Mouse (Mus musculus): ENCODE results near the gene Gm10577. TPM values are rescaled to one million over a fixed set of nuclear protein-coding genes. Genes with fewer than 3 reads are reported as not detected.

Gm10577 gene
- total RNA-seq, 2 experiments from 2014 or later: not detected

- DNase-seq: no peak
Observed at GRCm38 (mm10) chr4:100994442-100995255, 25.8 kb downstream of the Gm10577 start.

DNA sequence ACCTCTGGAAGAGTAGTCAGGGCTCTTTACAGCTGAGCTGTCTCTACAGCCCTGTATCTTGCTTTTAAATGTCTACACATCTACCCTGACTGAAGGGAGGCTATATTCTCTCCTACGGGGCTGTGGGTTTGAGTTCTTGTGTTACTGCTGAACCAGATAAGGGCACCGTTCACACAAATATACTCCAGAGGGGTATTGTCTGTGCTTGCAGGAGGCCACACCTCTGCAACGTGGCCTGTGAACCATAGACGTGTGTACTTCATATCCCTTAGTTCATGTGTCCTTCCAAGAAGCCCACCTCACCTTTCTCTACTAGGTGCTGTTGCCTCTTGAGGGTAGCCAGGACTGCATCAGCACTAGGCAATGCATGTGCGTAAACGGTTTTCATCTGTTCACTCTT lies 28.4 kb downstream of the Gm10577 start:
- DNase-seq: no peak

DNA sequence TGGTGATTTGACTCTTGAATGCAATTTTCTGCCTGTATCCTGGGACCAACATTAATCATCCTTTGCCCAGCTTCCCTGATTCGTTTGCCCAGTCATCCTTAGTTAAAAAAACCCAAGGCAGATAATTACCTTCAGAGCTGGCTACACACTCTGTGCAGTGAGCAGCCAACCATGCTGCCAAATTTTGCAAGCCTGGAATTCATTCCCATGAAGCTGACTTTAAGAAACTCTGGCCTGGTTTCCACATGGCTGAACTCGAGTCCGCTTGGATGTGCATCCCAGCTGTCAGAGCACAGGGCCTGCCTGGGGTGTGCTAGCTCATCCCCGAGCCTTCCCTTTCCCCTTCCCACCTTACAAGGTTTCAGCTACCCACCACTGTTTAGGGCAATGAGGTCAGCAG lies 29.5 kb downstream of the Gm10577 start:
- DNase-seq: peak in 1 of 2 experiments; percentile 3

DNA sequence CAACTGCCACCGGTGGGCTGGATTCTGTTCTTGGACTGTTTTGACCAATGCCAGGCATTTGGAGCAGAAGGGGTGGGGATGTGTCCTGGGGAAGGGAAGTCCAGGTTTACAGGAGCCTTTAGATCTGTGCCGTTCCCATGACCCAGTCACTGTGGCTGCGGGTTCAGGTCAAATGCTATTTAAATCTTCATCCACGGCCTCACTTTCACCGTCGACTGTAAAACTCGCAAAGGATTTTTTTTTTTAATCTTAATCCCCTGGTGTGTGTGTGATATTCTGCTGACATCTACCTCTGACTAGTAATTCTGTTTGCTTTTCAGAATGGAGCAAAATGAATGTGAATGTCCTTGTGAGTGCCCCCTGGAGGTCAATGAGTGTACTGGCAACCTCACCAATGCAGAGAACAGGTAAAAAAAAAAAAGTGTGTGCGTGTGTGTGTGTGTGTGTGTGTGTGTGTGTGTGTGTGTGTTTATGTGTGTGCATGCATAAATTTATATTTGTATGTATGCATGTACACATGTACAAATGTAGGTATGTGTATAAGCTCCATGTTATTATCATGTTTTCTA lies 32.2 kb downstream of the Gm10577 start:
- peak; percentile 10 to 42 for DNase-seq

GRCm38 (mm10) chr4:100987187-100987586 lies 33.3 kb downstream of the Gm10577 start:
- DNase-seq: no peak

DNA sequence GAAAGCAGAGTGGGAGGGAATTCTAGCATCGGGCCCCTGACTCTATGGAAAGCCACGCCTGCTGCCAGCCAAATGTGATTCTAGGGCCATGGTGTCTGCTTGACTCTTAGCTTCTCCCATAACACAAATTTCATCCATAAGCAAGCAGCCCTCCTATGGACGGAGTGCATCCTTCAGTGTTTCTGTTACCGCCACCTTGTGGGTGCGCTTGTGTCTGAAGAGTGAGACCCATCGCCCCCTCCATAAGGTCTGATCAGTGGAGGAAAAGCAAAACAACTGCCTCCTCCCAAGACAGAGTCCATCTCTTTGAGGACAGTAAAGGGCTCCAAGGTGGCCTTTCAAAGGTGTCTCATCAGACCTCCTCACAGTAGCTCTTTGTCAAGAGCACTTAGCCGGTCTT lies 43.0 kb downstream of the Gm10577 start:
- no peak for DNase-seq

- DNase-seq: no peak
Observed at GRCm38 (mm10) chr4:100974455-100975035, 46.0 kb downstream of the Gm10577 start.

- DNase-seq: no peak
Observed at GRCm38 (mm10) chr4:100973641-100974454, 46.6 kb downstream of the Gm10577 start.

Other genes with a start within 250 kb of the Gm10577 start
- 10 to 100 TPM in 1 of 2 experiments, 1 to 10 TPM in 1; 8.6 to 12.1 TPM for gene Cachd1, start 244.0 kb downstream of the Gm10577 start, total RNA-seq (2021)
- 1 to 10 TPM; 3.3 to 4.3 TPM for gene Raver2, start 48.3 kb upstream of the Gm10577 start, total RNA-seq (2021)
- 100 to 1,000 TPM; 137 TPM for gene Jak1, start 244.6 kb upstream of the Gm10577 start, total RNA-seq (2021)

Data from adrenal gland, postnatal 36 days (tissue).